Mouse (Mus musculus) neutrophil, adult 83 days (primary cell): ENCODE measurements around the gene Gnat1. TPM values are rescaled to one million over a fixed set of nuclear protein-coding genes. Genes with fewer than 3 reads are reported as not detected.

ENCODE experiments used
- total RNA-seq, 2 experiments: library from RNA; stranded (reverse); gene quantifications; one replicate each; pipeline ENCODE4 v1.2.4; 2023

The Gnat1 gene
- total RNA-seq = not detected

GRCm38 (mm10) chr9:107679501-107679900 lies at the start of gene Gnat1:
TSS of gene Gnat1 (minus strand) at chr9:107679712.

DNA sequence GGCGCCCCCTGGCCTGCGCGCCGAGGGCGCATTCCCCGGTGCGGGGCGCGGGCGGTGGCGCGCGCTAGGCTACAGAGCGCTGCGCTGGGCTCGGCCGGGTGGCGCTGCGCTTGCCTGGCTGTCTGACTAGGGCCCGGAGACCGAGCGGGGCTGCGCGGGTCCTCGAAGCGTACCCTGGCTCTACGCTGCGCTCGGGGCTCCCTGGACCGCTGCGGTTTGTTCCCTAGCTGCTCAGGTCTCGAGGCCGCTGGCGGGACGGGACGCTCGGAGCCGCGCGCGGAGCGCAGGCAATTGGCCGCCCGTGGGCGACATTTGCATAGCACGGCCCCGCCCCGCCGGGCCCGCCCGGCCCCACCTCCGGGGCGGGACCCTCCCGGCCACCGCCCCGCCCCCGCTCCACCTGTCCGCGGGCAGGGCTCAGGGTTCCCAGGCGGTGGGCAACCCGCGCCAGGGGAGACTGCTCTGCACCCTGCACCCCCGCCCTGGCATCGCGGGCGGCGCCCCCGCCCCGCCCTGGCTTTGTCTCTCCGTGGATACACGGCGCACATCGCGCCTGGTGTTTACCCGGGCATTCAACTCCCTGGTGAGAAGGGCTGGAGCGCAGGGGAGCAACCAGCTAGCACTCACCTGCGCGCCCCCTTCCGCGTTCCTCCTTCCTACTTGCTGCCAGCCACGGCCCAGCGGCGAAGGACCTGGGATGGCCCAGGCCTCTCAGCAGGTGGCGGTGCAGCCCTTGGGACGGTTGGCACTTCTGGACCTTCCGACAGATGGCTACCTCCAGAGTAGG lies 30.4 kb upstream of the Gnat1 start, which contains the start of gene Sema3f:
Gene Sema3f, minus strand, starts transcription at position 779 of the 787 bp plus-strand sequence.

GRCm38 (mm10) chr9:107669480-107669945 lies 10.0 kb downstream of the Gnat1 start, which contains the start of gene Slc38a3:
TSS of gene Slc38a3 (minus strand) at chr9:107669530.

DNA sequence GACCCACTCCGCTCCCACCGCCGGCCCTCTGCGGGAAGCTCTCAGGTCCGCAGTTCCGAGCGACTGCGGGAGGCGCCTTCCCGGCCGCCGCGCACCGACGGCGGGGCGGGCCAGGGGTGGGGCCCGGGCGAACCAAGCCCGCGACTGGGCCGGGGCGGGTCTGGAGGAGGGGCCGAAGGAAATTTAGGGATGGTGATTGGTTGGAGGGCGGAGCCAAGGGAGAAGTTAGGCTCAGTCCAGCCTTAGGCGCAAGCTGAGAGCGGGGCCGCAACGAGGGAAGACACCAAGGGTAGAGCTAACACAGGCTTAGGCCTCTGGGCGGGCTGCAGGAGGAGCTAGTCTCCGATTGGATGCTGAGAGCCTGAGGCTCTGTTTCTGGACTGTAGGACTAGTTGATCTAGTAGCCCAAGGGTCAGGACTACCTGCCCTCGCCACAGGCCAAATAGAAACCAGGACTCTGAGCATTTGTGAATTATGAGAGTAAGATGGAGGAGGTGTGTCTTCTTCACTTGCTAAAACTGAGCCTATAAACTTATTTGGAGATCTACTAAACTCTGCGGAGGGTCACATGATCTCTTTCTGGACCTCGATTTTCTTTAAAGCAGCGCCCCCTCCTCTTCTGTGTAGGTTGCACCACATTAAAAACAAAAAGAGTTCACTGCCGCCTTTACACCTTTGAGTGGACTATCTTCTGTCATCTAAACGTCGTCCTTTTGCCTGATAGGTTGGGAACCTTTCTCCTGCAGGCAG lies 44.1 kb downstream of the Gnat1 start, which contains the start of gene Gnai2:
Gene Gnai2, minus strand, starts transcription at position 89 of the 750 bp plus-strand sequence.

Other genes starting within 250 kb of the Gnat1 start
- gene Tmem115, start 145.8 kb downstream of the Gnat1 start, total RNA-seq = 10 to 100 TPM; 14.3 to 17.0 TPM
- gene Cyb561d2, start 137.5 kb downstream of the Gnat1 start, total RNA-seq = 1 to 10 TPM; 5.9 to 7.1 TPM
- gene Nprl2, start 137.5 kb downstream of the Gnat1 start, total RNA-seq = 1 to 10 TPM; 9.0 to 9.8 TPM
- gene Zmynd10, start 132.4 kb downstream of the Gnat1 start, total RNA-seq = under 1 TPM in 1 of 2 experiments, not detected in 1; 0.44 TPM
- gene Rassf1, start 128.2 kb downstream of the Gnat1 start, total RNA-seq = 10 to 100 TPM; 41.6 to 45.8 TPM
- 1 to 10 TPM; 9.0 to 9.8 TPM for gene Tusc2, start 116.5 kb downstream of the Gnat1 start, total RNA-seq
- 1 to 10 TPM; 3.9 to 4.1 TPM for gene Hyal2, start 111.8 kb downstream of the Gnat1 start, total RNA-seq
- gene Hyal1, start 102.8 kb downstream of the Gnat1 start, total RNA-seq = 1 to 10 TPM; 1.1 to 1.6 TPM
- 10 to 100 TPM in 1 of 2 experiments, 1 to 10 TPM in 1; 9.2 to 10.3 TPM for gene Naa80, start 100.8 kb downstream of the Gnat1 start, total RNA-seq
- 1 to 10 TPM in 1 of 2 experiments, under 1 TPM in 1; 0.95 to 2.3 TPM for gene Hyal3, start 98.9 kb downstream of the Gnat1 start, total RNA-seq
- gene Ifrd2, start 92.1 kb downstream of the Gnat1 start, total RNA-seq = 10 to 100 TPM; 29.3 to 35.9 TPM
- 1 to 10 TPM in 1 of 2 experiments, under 1 TPM in 1; 0.13 to 1.2 TPM for gene Sema3b, start 70.5 kb downstream of the Gnat1 start, total RNA-seq
- 1,000 to 10,000 TPM; 1,138 to 1,140 TPM for gene Gnai2, start 44.3 kb downstream of the Gnat1 start, total RNA-seq
- not detected for gene Slc38a3, start 10.2 kb downstream of the Gnat1 start, total RNA-seq
- gene Sema3f, start 30.8 kb upstream of the Gnat1 start, total RNA-seq = not detected
- gene Rbm5, start 91.3 kb upstream of the Gnat1 start, total RNA-seq = 100 to 1,000 TPM; 182 to 203 TPM
- gene Rbm6, start 193.5 kb upstream of the Gnat1 start, total RNA-seq = 10 to 100 TPM; 60.4 to 61.5 TPM
- 10 to 100 TPM in 1 of 2 experiments, 1 to 10 TPM in 1; 9.6 to 10.5 TPM for gene Mon1a, start 208.4 kb upstream of the Gnat1 start, total RNA-seq
- 1 to 10 TPM; 1.4 to 2.2 TPM for gene Mst1r, start 227.2 kb upstream of the Gnat1 start, total RNA-seq
- gene Actl11, start 248.8 kb upstream of the Gnat1 start, total RNA-seq = not detected